Mouse (Mus musculus) spleen, adult 2 months (tissue): ENCODE measurements around the gene Zg16. TPM values are rescaled to one million over a fixed set of nuclear protein-coding genes. Genes with fewer than 3 reads are reported as not detected.
A peak's percentile ranks its signal among the peaks of the same experiment; 100 is the strongest.
"Not testable (repeated sequence)": the region's sequence is repeated elsewhere in the genome, so short reads cannot be mapped to it uniquely, and the experiment has no call there.

ENCODE experiments used
- DNase-seq, 2 experiments: peaks; one replicate each; pipeline versions ENCODE4 v3.0.0 to v3.0.0-alpha.2; 2012 to 2021; ENCODE audit warnings: low spot score in 2 of 2, low read depth in 1 of 2
- H3K27ac ChIP-seq: fragments of 200-500 bp; 2 replicates; pipeline ENCODE4 v1.5.1; 2012; ENCODE audit warnings: low read length, inconsistent platforms; ENCODE audit not compliant: insufficient read depth
- H3K27me3 ChIP-seq: fragments of 200-500 bp; 2 replicates; pipeline ENCODE4 v1.6.1; 2012; ENCODE audit warnings: mild to moderate bottlenecking, moderate library complexity, low read length, inconsistent platforms; ENCODE audit not compliant: control insufficient read depth, insufficient read depth
- H3K36me3 ChIP-seq: fragments of 200-500 bp; 2 replicates; pipeline ENCODE4 v1.6.1; 2012; ENCODE audit warnings: mild to moderate bottlenecking, low read length, inconsistent platforms; ENCODE audit not compliant: control insufficient read depth, insufficient read depth
- H3K4me1 ChIP-seq: fragments of 200-500 bp; 2 replicates; pipeline ENCODE4 v1.6.1; 2011; ENCODE audit warnings: inconsistent platforms; ENCODE audit not compliant: control insufficient read depth, insufficient read depth, insufficient read length
- H3K4me3 ChIP-seq: fragments of 200-500 bp; 2 replicates; pipeline ENCODE4 v1.5.1; 2011; ENCODE audit warnings: mild to moderate bottlenecking, inconsistent platforms; ENCODE audit not compliant: insufficient read depth, insufficient read length; ENCODE audit errors: extremely low read depth
- CTCF ChIP-seq: fragments of 200-500 bp; IDR thresholded peaks from 2 replicates; pipeline ENCODE4 v1.5.1; 2011; ENCODE audit warnings: mild to moderate bottlenecking, inconsistent platforms; ENCODE audit not compliant: insufficient read depth, insufficient read length, insufficient replicate concordance; ENCODE audit errors: extremely low read depth
- POLR2A ChIP-seq: fragments of 200-500 bp; IDR thresholded peaks from 2 replicates; pipeline ENCODE4 v1.6.1; 2011; ENCODE audit warnings: low read depth, low read length, inconsistent platforms
- WGBS: fragments of 180-500 bp; shearing (Covaris S2); methylation state at CpG from one replicate; pipeline ENCODE4 v1.1.7; 2018; 5-methylcytosine and 5-hydroxymethylcytosine counted together
- polyA plus RNA-seq: library from polyadenylated mRNA; depleted of rRNA; stranded (reverse); fragments of >200 nt; gene quantifications from 2 replicates; pipeline ENCODE4 v1.2.3, GENCODE M21; 2012

The Zg16 gene
- polyA plus RNA-seq, 1 experiment = 1,018 TPM

- peak; percentile 95 to 99 for DNase-seq
- Histone ChIP-seq H3K4me3 (peak within 1 kb of the TSS; percentile 83), H3K27me3 (no peaks in the 10 kb centered on the region), H3K27ac (peak within 1 kb of the TSS; percentile 99), H3K36me3 (peaks cover 17% of the 10 kb centered on the region), H3K4me1 (peaks cover 18% of the 10 kb centered on the region)
- TF ChIP-seq POLR2A = peak; percentile 94
- no peak for TF ChIP-seq CTCF
- 3% methylated on average over 16 of the region's 16 CpGs for WGBS
Observed at GRCm38 (mm10) chr7:127091114-127091896, 4.2 kb upstream of the Zg16 start, which contains the start of gene AI467606. Gene AI467606 (plus strand): TSS chr7:127091359.

GRCm38 (mm10) chr7:127090154-127091113, 3.3 kb upstream of the Zg16 start:
- 18% methylated on average over 20 of the region's 20 CpGs for WGBS
- H3K4me1 ChIP-seq = peaks cover 18% of the 10 kb centered on the region

GRCm38 (mm10) chr7:127088901-127089845, 2.0 kb upstream of the Zg16 start:
- peaks cover 18% of the 10 kb centered on the region for H3K4me1 ChIP-seq
- no peaks in the 10 kb centered on the region for H3K27me3 ChIP-seq
- TF ChIP-seq POLR2A = peak; percentile 20
- TF ChIP-seq CTCF = no peak
- peaks cover 15% of the 10 kb centered on the region for H3K36me3 ChIP-seq
- peak overlapping the region; percentile 94 for H3K27ac ChIP-seq
- WGBS = 7% methylated on average over 27 of the region's 27 CpGs
- peak overlapping the region; percentile 34 for H3K4me3 ChIP-seq
- DNase-seq = peak in 1 of 2 experiments; percentile 56

More at GRCm38 (mm10) chr7:127090154-127091113, 3.3 kb upstream of the Zg16 start:
- no peak for DNase-seq
- Histone ChIP-seq H3K27me3 (no peaks in the 10 kb centered on the region), H3K36me3 (peaks cover 17% of the 10 kb centered on the region), H3K27ac (peak overlapping the region; percentile 99), H3K4me3 (peak overlapping the region; percentile 56)
- TF ChIP-seq CTCF (no peak), POLR2A (no peak)

DNA sequence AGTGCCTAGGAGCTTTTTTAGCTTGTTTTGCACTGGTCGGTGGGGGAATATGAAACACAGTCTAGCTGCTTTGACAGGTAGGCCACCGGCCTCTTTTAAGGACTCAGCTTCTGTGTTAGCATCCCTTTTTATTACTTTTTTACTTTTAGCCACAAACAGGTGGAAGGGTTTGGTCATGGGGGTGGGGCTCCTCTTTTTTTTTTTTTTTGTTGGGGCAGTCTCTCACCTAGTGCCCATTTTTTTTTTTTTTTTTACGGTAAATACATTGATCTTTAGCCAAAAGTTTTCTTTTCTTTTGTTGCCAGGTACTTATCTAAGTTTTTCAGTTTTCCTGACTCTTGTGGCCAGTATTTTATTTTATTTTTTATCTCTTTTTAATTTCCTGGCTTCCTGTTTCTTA, 955 bp upstream of the Zg16 start:
- WGBS = 46% methylated on average over 3 of the region's 3 CpGs
- peaks cover 9% of the 10 kb centered on the region for H3K36me3 ChIP-seq
- 0 out of 2 replicates have a peak overlapping the region, but pooled peaks have one; percentile 36 for H3K27ac ChIP-seq
- no peak overlapping the region for H3K4me3 ChIP-seq
- peaks cover 13% of the 10 kb centered on the region for H3K4me1 ChIP-seq
- TF ChIP-seq POLR2A = no peak
- no peak for TF ChIP-seq CTCF
- H3K27me3 ChIP-seq = no peaks in the 10 kb centered on the region
- DNase-seq = no peak

DNA sequence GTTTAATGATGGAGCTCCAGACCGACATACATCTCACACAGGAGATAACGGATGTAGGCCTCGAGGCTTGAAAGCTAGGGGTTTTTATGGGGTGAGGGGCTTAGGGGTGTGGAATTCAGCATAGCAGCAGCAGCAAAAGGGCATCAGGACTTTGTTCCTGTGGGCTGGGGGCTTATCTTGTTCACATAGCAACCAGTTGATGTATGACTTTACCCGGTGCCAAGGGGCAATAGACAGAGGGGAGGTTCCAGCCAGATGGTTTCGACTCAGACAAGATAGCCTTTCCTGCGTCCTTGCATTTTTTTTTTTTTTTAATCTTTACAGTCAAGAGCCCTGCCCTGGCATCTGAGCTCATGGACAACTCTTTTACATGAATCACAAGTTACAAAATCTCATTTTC, 1.4 kb downstream of the Zg16 start:
- H3K36me3 ChIP-seq, DNase-seq, H3K4me3 ChIP-seq, H3K27me3 ChIP-seq, H3K27ac ChIP-seq: not testable (repeated sequence)
- peaks cover 20% of the 10 kb centered on the region; the same call in 1 of the 2 replicates for H3K4me1 ChIP-seq
- WGBS = 79% methylated on average over 6 of the region's 6 CpGs

DNA sequence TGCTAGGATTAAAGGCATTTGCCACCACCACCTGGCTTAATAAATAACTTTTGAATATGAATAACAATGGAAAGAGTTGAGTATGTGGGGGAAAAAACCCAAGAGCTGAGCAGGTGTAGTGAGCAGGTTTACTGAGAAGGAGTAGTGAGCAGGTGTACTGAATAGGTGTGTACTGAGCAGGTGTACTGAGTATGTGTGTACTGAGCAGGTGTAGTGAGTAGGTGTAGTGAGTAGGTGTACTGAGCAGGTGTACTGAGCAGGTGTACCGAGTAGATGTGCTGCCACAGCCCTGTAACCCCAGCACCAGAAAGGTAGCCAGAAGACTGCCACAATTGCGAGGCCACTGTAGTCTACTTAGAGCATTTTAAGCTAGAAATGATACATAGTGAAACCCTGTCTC, 2.3 kb downstream of the Zg16 start:
- H3K27ac ChIP-seq = no peak overlapping the region
- no peak for TF ChIP-seq POLR2A
- no peak for TF ChIP-seq CTCF
- peaks cover 22% of the 10 kb centered on the region; the same call in 1 of the 2 replicates for H3K4me1 ChIP-seq
- 83% methylated on average over 2 of the region's 2 CpGs for WGBS
- no peak for DNase-seq
- H3K36me3 ChIP-seq = no peaks in the 10 kb centered on the region
- no peaks in the 10 kb centered on the region for H3K27me3 ChIP-seq
- no peak overlapping the region for H3K4me3 ChIP-seq
